Mouse (Mus musculus): ENCODE results near the gene Ttyh3. TPM values are rescaled to one million over a fixed set of nuclear protein-coding genes. Genes with fewer than 3 reads are reported as not detected.

Gene Ttyh3
- polyA plus RNA-seq, 1 experiment from 2014 or later = 21.4 TPM

DNA sequence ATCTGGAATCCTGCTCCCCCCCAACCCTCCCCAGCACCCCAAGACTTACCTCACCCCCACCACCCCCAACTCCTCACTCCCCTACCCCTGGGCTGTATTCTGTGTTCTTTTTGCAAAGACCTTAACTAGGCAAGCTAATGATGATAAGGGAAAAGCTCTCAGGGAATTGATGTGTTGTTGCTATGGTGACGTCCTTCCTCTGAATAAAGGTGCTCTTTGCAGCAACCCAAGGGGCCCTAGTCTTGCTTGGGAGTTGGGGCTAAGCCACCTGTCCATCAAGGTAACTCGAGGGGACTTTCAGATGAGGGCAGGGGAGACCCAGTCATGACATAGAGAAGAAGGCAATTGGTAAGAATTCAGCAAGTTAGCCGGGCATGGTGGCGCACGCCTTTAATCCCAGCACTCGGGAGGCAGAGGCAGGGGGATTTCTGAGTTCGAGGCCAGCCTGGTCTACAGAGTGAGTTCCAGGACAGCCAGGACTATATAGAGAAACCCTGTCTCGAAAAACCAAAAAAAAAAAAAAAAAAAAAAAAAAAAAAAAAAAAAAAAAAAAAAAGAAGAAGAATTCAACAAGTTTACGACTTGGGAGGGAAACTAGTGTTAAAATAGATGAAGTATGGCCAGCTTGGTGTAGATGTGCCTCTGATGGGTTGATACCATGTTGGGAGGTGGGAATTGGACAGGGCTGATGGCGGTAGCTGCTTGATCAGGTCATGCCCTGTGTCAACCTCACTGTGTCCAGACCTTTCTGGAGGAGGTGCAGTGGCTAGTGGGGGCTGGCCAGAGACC is 33.3 kb downstream of the Ttyh3 start:
- no peak for TF ChIP-seq CTCF (IDR thresholded peaks at IDR 0.05; ENCODE audit: low read depth)
- H3K36me3 ChIP-seq (ENCODE audit: control insufficient read depth, insufficient read depth) = peaks cover 15% of the 10 kb centered on the region; the same call in 1 of the 2 replicates
- H3K9ac ChIP-seq (ENCODE audit: low read depth, low read length) = no peak overlapping the region
- peaks cover 9% of the 10 kb centered on the region for H3K4me1 ChIP-seq (replicated peaks; ENCODE audit: control insufficient read depth, insufficient read depth, low read length)
- no peaks in the 10 kb centered on the region; the same call in 1 of the 2 replicates for H3K27me3 ChIP-seq (replicated peaks; ENCODE audit: control insufficient read depth, insufficient read depth, low read length)
- H3K4me2 ChIP-seq (replicated peaks; ENCODE audit: low read depth) = no peak overlapping the region
- no peak for ATAC-seq
- H3K4me3 ChIP-seq (ENCODE audit: low read depth, low read length) = no peak overlapping the region
- H3K27ac ChIP-seq (ENCODE audit: low read depth, low read length) = no peak overlapping the region
- WGBS = 65% methylated on average over 10 of the region's 10 CpGs
- no peaks in the 10 kb centered on the region for H3K9me3 ChIP-seq (ENCODE audit: control insufficient read depth)

DNA sequence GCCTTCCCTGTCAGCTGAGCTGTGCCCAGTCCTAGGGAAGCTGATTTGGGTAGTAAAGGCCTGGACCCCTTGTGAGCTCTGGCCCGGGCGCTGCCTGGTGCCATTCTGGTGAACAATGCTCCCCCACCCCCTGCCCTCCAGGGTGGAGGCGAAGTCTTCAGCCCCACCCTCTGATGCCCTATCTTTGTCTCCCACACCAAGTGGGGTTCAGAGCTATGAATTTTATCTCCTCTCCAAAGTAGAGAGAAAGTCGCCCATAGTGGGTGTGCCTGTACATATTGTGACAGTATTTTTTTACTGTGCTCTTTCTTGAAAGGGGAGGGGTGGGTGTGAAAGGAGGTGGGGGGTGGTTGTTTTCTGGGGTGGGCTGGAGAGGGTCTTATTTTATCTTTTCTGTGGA is 34.0 kb downstream of the Ttyh3 start:
- no peak for ATAC-seq

DNA sequence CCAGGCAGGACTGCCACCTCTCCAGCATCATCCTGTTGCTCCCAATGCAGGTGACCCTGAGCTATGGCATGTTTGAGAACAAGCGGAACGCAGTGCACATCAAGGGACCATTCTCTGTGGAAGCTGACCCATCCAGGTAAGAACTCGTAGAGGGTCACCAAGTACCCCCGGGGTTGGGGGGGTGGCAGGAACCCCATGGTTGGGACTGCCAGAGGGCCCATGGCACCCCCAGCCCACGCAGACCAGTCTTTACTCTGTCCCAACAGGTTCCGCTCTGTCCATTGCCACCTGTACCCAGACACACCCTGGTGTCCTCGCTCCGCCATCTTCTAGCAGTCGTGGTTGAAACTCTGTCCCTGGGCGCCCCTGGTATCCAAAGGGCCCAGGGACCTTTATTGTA is 34.7 kb downstream of the Ttyh3 start:
- H3K27me3 ChIP-seq (replicated peaks; ENCODE audit: control insufficient read depth, insufficient read depth, low read length) = no peaks in the 10 kb centered on the region; the same call in none of the 2 replicates
- peaks cover 15% of the 10 kb centered on the region; the same call in 1 of the 2 replicates for H3K36me3 ChIP-seq (ENCODE audit: control insufficient read depth, insufficient read depth)
- H3K4me2 ChIP-seq (replicated peaks; ENCODE audit: low read depth) = no peak overlapping the region
- peaks cover 12% of the 10 kb centered on the region for H3K4me1 ChIP-seq (replicated peaks; ENCODE audit: control insufficient read depth, insufficient read depth, low read length)
- no peak overlapping the region for H3K9ac ChIP-seq (ENCODE audit: low read depth, low read length)
- no peaks in the 10 kb centered on the region for H3K9me3 ChIP-seq (ENCODE audit: control insufficient read depth)
- no peak for ATAC-seq
- no peak for TF ChIP-seq CTCF (IDR thresholded peaks at IDR 0.05; ENCODE audit: low read depth)
- H3K4me3 ChIP-seq (ENCODE audit: low read depth, low read length) = no peak overlapping the region
- 91% methylated on average over 10 of the region's 10 CpGs for WGBS
- H3K27ac ChIP-seq (ENCODE audit: low read depth, low read length) = no peak overlapping the region

More for the DNA sequence above, 34.0 kb downstream of the Ttyh3 start:
- Histone ChIP-seq H3K4me1 (replicated peaks; ENCODE audit: control insufficient read depth, insufficient read depth, low read length) (peaks cover 12% of the 10 kb centered on the region), H3K27ac (ENCODE audit: low read depth, low read length) (no peak overlapping the region), H3K9me3 (ENCODE audit: control insufficient read depth) (no peaks in the 10 kb centered on the region), H3K9ac (ENCODE audit: low read depth, low read length) (no peak overlapping the region), H3K4me3 (ENCODE audit: low read depth, low read length) (no peak overlapping the region), H3K4me2 (replicated peaks; ENCODE audit: low read depth) (no peak overlapping the region), H3K27me3 (replicated peaks; ENCODE audit: control insufficient read depth, insufficient read depth, low read length) (no peaks in the 10 kb centered on the region; the same call in 1 of the 2 replicates), H3K36me3 (ENCODE audit: control insufficient read depth, insufficient read depth) (peaks cover 15% of the 10 kb centered on the region; the same call in 1 of the 2 replicates)
- no peak for TF ChIP-seq CTCF (IDR thresholded peaks at IDR 0.05; ENCODE audit: low read depth)
- 79% methylated on average over 4 of the region's 4 CpGs for WGBS

DNA sequence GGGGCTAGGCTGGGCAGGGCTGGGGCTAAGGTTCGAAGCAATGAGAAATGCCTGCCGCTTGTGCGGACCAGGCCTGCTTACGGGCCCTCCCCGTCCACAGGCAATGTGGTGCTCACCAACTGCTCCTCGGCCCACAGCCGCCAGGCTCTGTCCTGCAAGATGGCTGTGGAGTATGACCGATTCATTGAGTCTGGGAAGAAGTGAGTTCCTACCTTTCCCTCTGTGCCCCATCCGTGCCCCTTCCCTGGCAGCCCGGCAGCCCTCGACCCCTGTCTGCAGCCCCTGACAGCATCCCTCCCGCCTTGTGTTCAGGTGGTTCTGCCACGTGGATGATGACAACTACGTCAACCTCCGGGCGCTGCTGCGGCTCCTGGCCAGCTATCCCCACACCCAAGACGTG is 36.6 kb downstream of the Ttyh3 start:
- Histone ChIP-seq H3K4me1 (replicated peaks; ENCODE audit: control insufficient read depth, insufficient read depth, low read length) (peaks cover 12% of the 10 kb centered on the region), H3K27me3 (replicated peaks; ENCODE audit: control insufficient read depth, insufficient read depth, low read length) (no peaks in the 10 kb centered on the region; the same call in none of the 2 replicates), H3K4me3 (ENCODE audit: low read depth, low read length) (no peak overlapping the region), H3K27ac (ENCODE audit: low read depth, low read length) (peak overlapping the region; percentile 50; the same call in 1 of the 2 replicates), H3K9me3 (ENCODE audit: control insufficient read depth) (no peaks in the 10 kb centered on the region), H3K36me3 (ENCODE audit: control insufficient read depth, insufficient read depth) (peaks cover 15% of the 10 kb centered on the region; the same call in 1 of the 2 replicates), H3K9ac (ENCODE audit: low read depth, low read length) (peak overlapping the region; percentile 26; the same call in 1 of the 2 replicates), H3K4me2 (replicated peaks; ENCODE audit: low read depth) (peak overlapping the region; percentile 89)
- TF ChIP-seq CTCF (IDR thresholded peaks at IDR 0.05; ENCODE audit: low read depth) = no peak
- WGBS = 44% methylated on average over 18 of the region's 18 CpGs
- ATAC-seq = no peak

DNA sequence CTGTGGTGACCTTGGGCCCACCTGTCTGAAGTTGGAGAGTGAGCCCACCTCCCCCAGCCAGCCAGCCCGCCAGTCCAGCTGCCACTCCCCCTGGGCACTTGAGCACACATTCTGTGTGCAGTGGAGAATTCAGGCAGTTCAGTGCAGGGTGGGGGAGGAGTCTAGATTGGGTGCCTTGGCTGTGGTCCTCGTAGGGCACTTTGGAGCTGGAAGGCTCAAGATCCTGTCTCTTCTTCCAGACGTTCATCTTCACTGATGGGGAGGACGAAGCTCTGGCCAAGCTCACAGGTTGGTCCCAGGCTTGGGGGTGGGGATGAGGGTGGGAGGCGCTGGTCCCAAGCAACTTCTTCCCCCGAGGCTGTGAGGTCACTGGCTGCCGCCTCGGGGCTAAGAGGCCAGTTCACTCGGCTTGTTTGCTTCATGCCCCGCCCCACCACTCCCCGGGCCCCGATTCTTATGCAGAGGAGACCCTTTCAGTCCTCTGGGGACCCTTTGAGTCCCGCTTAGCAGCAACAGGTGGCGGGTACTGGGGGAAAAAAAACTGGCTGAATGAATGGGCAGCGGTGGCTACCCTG is 37.1 kb downstream of the Ttyh3 start:
- H3K9me3 ChIP-seq (ENCODE audit: control insufficient read depth) = no peaks in the 10 kb centered on the region
- no peak; the same call in 1 of the 2 replicates for ATAC-seq
- peak overlapping the region; percentile 89 for H3K4me2 ChIP-seq (replicated peaks; ENCODE audit: low read depth)
- peak overlapping the region; percentile 50; the same call in 1 of the 2 replicates for H3K27ac ChIP-seq (ENCODE audit: low read depth, low read length)
- peaks cover 15% of the 10 kb centered on the region; the same call in 1 of the 2 replicates for H3K36me3 ChIP-seq (ENCODE audit: control insufficient read depth, insufficient read depth)
- peaks cover 4% of the 10 kb centered on the region for H3K27me3 ChIP-seq (replicated peaks; ENCODE audit: control insufficient read depth, insufficient read depth, low read length)
- TF ChIP-seq CTCF (IDR thresholded peaks at IDR 0.05; ENCODE audit: low read depth) = no peak
- 22% methylated on average over 15 of the region's 15 CpGs for WGBS
- peak overlapping the region; percentile 60; the same call in 1 of the 2 replicates for H3K4me3 ChIP-seq (ENCODE audit: low read depth, low read length)
- H3K9ac ChIP-seq (ENCODE audit: low read depth, low read length) = peak overlapping the region; percentile 26; the same call in 1 of the 2 replicates
- peaks cover 12% of the 10 kb centered on the region for H3K4me1 ChIP-seq (replicated peaks; ENCODE audit: control insufficient read depth, insufficient read depth, low read length)

DNA sequence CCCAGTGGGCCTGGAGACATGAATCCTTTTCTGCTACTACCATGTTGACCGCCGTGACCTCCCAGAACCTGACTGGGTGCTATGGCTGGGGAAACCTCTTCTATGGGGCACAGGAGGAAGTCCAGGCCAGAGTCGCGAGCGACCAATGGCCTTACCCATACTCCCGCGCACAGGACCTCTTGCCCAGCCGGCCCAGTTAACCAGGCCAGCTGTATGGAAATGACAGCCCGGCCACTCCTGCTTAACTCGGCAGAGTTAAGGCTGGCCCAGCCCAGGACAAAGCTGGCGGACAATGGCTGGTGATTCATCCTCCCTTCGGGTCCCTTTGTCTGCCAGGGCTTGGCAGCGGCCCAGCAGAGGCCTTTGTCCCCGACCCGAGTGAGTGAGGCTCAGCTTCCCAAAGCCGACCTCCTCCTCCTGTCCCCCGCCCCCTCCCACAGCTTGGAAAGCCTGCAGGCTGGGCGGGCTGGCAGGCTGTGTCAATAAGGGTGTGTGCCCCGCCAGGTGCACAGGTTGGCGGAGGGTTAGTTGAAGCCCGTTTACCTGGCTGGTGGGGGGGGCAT is 37.7 kb downstream of the Ttyh3 start:
- no peak for TF ChIP-seq CTCF (IDR thresholded peaks at IDR 0.05; ENCODE audit: low read depth)

More for the DNA sequence above, 37.7 kb downstream of the Ttyh3 start:
- Histone ChIP-seq H3K9me3 (ENCODE audit: control insufficient read depth) (no peaks in the 10 kb centered on the region), H3K4me1 (replicated peaks; ENCODE audit: control insufficient read depth, insufficient read depth, low read length) (peaks cover 12% of the 10 kb centered on the region), H3K4me2 (replicated peaks; ENCODE audit: low read depth) (peak overlapping the region; percentile 89), H3K4me3 (ENCODE audit: low read depth, low read length) (peak overlapping the region; percentile 60), H3K36me3 (ENCODE audit: control insufficient read depth, insufficient read depth) (peaks cover 15% of the 10 kb centered on the region; the same call in 1 of the 2 replicates), H3K27me3 (replicated peaks; ENCODE audit: control insufficient read depth, insufficient read depth, low read length) (peaks cover 9% of the 10 kb centered on the region), H3K27ac (ENCODE audit: low read depth, low read length) (peak overlapping the region; percentile 84), H3K9ac (ENCODE audit: low read depth, low read length) (0 out of 2 replicates have a peak overlapping the region, but pooled peaks have one; percentile 22)
- WGBS = 9% methylated on average over 20 of the region's 21 CpGs
- peak; percentile 86 for ATAC-seq
